Mouse (Mus musculus): ENCODE measurements around the gene Clps. TPM values are rescaled to one million over a fixed set of nuclear protein-coding genes. Genes with fewer than 3 reads are reported as not detected.

Gene Clps
- polyA plus RNA-seq, 1 experiment from 2014 or later = 0.35 TPM

DNA sequence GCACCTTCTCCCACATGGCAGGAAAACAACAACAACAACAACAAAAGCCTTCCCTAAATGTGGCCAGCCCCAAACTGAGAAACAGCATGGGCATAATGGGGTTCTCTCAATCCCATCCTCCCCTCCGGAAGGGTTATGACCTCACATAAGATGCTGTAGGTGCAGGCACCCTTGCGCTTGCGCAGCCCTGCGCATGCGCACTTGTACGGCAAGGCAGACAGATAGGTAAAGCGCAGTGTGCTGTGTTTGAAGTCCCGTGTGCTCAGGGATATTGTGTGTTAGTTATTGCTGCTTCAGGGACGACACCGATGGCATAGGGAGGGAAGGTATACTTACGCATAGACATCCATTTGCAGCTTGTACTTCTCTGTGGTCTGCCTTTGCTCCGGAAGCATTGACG is 27.2 kb downstream of the Clps start:
- Histone ChIP-seq H3K36me3 (ENCODE audit: control insufficient read depth, insufficient read depth, low read length) (no peaks in the 10 kb centered on the region), H3K27ac (ENCODE audit: low read length) (no peak overlapping the region), H3K9ac (ENCODE audit: low read length) (no peak overlapping the region), H3K9me3 (ENCODE audit: control insufficient read depth, low read length) (no peaks in the 10 kb centered on the region), H3K4me2 (ENCODE audit: low read depth, low read length) (no peak overlapping the region), H3K4me1 (replicated peaks; ENCODE audit: control insufficient read depth, insufficient read depth, low read length) (no peaks in the 10 kb centered on the region), H3K4me3 (ENCODE audit: low read length) (no peak overlapping the region), H3K27me3 (ENCODE audit: control insufficient read depth, insufficient read depth, low read depth, low read length) (no peaks in the 10 kb centered on the region)
- 86% methylated on average over 13 of the region's 13 CpGs for WGBS
- no peak for ATAC-seq (ENCODE audit: low read depth)

- no peak overlapping the region for H3K4me2 ChIP-seq (ENCODE audit: low read depth, low read length)
- H3K9me3 ChIP-seq (ENCODE audit: control insufficient read depth, low read length) = no peaks in the 10 kb centered on the region
- H3K36me3 ChIP-seq (ENCODE audit: control insufficient read depth, insufficient read depth, low read length) = no peaks in the 10 kb centered on the region
- no peak overlapping the region for H3K4me3 ChIP-seq (ENCODE audit: low read length)
- 81% methylated on average over 7 of the region's 7 CpGs for WGBS
- no peaks in the 10 kb centered on the region for H3K27me3 ChIP-seq (ENCODE audit: control insufficient read depth, insufficient read depth, low read depth, low read length)
- peaks cover 3% of the 10 kb centered on the region for H3K4me1 ChIP-seq (replicated peaks; ENCODE audit: control insufficient read depth, insufficient read depth, low read length)
- ATAC-seq (ENCODE audit: low read depth) = no peak
- H3K27ac ChIP-seq (ENCODE audit: low read length) = no peak overlapping the region
- no peak overlapping the region for H3K9ac ChIP-seq (ENCODE audit: low read length)
Observed at GRCm38 (mm10) chr17:28532557-28532956, 28.0 kb downstream of the Clps start.

DNA sequence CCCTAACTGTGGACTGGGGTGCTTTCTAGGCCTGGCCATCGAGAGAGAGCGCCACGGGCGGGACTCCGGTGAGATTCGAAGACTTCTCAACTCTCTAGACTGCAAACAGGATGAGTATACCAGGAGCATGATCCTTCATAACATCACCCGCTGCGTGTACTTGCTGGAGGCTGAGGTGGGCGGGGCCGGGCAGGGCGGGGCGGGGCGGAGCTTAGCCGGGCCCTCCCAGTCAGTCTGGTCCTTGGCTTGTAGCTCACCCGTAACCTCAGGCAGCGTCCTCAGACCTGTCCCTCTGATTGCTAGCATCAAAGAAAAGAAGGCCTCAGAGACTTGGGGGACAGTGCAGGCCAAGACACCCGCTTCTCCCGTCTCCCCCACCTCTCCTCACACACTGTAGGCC is 28.6 kb downstream of the Clps start:
- no peak for ATAC-seq (ENCODE audit: low read depth)
- no peak overlapping the region for H3K4me2 ChIP-seq (ENCODE audit: low read depth, low read length)

GRCm38 (mm10) chr17:28530506-28530905 is 30.1 kb downstream of the Clps start, which contains the start of gene Armc12:
Armc12 (plus strand) TSS chr17:28530806.
- Histone ChIP-seq H3K4me2 (ENCODE audit: low read depth, low read length) (no peak within 1 kb of the TSS), H3K4me3 (ENCODE audit: low read length) (no peak within 1 kb of the TSS), H3K9me3 (ENCODE audit: control insufficient read depth, low read length) (no peaks in the 10 kb centered on the region), H3K4me1 (replicated peaks; ENCODE audit: control insufficient read depth, insufficient read depth, low read length) (peaks cover 8% of the 10 kb centered on the region), H3K9ac (ENCODE audit: low read length) (no peak within 1 kb of the TSS), H3K27me3 (ENCODE audit: control insufficient read depth, insufficient read depth, low read depth, low read length) (no peaks in the 10 kb centered on the region), H3K27ac (ENCODE audit: low read length) (no peak within 1 kb of the TSS), H3K36me3 (ENCODE audit: control insufficient read depth, insufficient read depth, low read length) (no peaks in the 10 kb centered on the region)
- ATAC-seq (ENCODE audit: low read depth) = no peak
- WGBS = 85% methylated on average over 6 of the region's 6 CpGs

More for the DNA sequence above, 28.6 kb downstream of the Clps start:
- H3K9ac ChIP-seq (ENCODE audit: low read length) = no peak overlapping the region
- H3K4me1 ChIP-seq (replicated peaks; ENCODE audit: control insufficient read depth, insufficient read depth, low read length) = peaks cover 8% of the 10 kb centered on the region
- 19% methylated on average over 18 of the region's 18 CpGs for WGBS
- H3K36me3 ChIP-seq (ENCODE audit: control insufficient read depth, insufficient read depth, low read length) = no peaks in the 10 kb centered on the region
- H3K27me3 ChIP-seq (ENCODE audit: control insufficient read depth, insufficient read depth, low read depth, low read length) = no peaks in the 10 kb centered on the region
- no peak overlapping the region for H3K4me3 ChIP-seq (ENCODE audit: low read length)
- H3K9me3 ChIP-seq (ENCODE audit: control insufficient read depth, low read length) = no peaks in the 10 kb centered on the region
- H3K27ac ChIP-seq (ENCODE audit: low read length) = no peak overlapping the region

- H3K4me1 ChIP-seq (replicated peaks; ENCODE audit: control insufficient read depth, insufficient read depth, low read length) = peaks cover 8% of the 10 kb centered on the region
- no peak overlapping the region for H3K4me3 ChIP-seq (ENCODE audit: low read length)
- H3K27me3 ChIP-seq (ENCODE audit: control insufficient read depth, insufficient read depth, low read depth, low read length) = no peaks in the 10 kb centered on the region
- no peaks in the 10 kb centered on the region for H3K36me3 ChIP-seq (ENCODE audit: control insufficient read depth, insufficient read depth, low read length)
- 59% methylated on average over 4 of the region's 4 CpGs for WGBS
- H3K4me2 ChIP-seq (ENCODE audit: low read depth, low read length) = no peak overlapping the region
- no peak for ATAC-seq (ENCODE audit: low read depth)
- H3K9me3 ChIP-seq (ENCODE audit: control insufficient read depth, low read length) = no peaks in the 10 kb centered on the region
- no peak overlapping the region for H3K9ac ChIP-seq (ENCODE audit: low read length)
- H3K27ac ChIP-seq (ENCODE audit: low read length) = no peak overlapping the region
Observed at GRCm38 (mm10) chr17:28529116-28529515, 31.4 kb downstream of the Clps start.

- Histone ChIP-seq H3K4me2 (ENCODE audit: low read depth, low read length) (peak overlapping the region; percentile 45), H3K36me3 (ENCODE audit: control insufficient read depth, insufficient read depth, low read length) (no peaks in the 10 kb centered on the region), H3K27ac (ENCODE audit: low read length) (no peak overlapping the region), H3K27me3 (ENCODE audit: control insufficient read depth, insufficient read depth, low read depth, low read length) (no peaks in the 10 kb centered on the region), H3K9ac (ENCODE audit: low read length) (peak overlapping the region; percentile 55), H3K4me3 (ENCODE audit: low read length) (0 out of 2 replicates have a peak overlapping the region, but pooled peaks have one; percentile 22), H3K9me3 (ENCODE audit: control insufficient read depth, low read length) (no peaks in the 10 kb centered on the region), H3K4me1 (replicated peaks; ENCODE audit: control insufficient read depth, insufficient read depth, low read length) (peaks cover 10% of the 10 kb centered on the region)
- peak; percentile 55 for ATAC-seq (ENCODE audit: low read depth)
- 4% methylated on average over 6 of the region's 6 CpGs for WGBS
Observed at GRCm38 (mm10) chr17:28528043-28528351, 32.6 kb downstream of the Clps start.

- WGBS = 26% methylated on average over 12 of the region's 12 CpGs
- H3K9me3 ChIP-seq (ENCODE audit: control insufficient read depth, low read length) = no peaks in the 10 kb centered on the region
- no peaks in the 10 kb centered on the region for H3K36me3 ChIP-seq (ENCODE audit: control insufficient read depth, insufficient read depth, low read length)
- 0 out of 2 replicates have a peak, but pooled peaks have one; percentile 5 for ATAC-seq (ENCODE audit: low read depth)
- peak overlapping the region; percentile 45 for H3K4me2 ChIP-seq (ENCODE audit: low read depth, low read length)
- peak overlapping the region; percentile 32; the same call in 1 of the 2 replicates for H3K27ac ChIP-seq (ENCODE audit: low read length)
- H3K27me3 ChIP-seq (ENCODE audit: control insufficient read depth, insufficient read depth, low read depth, low read length) = no peaks in the 10 kb centered on the region
- peak overlapping the region; percentile 55 for H3K9ac ChIP-seq (ENCODE audit: low read length)
- H3K4me1 ChIP-seq (replicated peaks; ENCODE audit: control insufficient read depth, insufficient read depth, low read length) = peaks cover 10% of the 10 kb centered on the region
- H3K4me3 ChIP-seq (ENCODE audit: low read length) = 0 out of 2 replicates have a peak overlapping the region, but pooled peaks have one; percentile 22
Observed at GRCm38 (mm10) chr17:28527184-28528042, 33.2 kb downstream of the Clps start.

- Histone ChIP-seq H3K27me3 (ENCODE audit: control insufficient read depth, insufficient read depth, low read depth, low read length) (no peaks in the 10 kb centered on the region; the same call in 1 of the 2 replicates), H3K9ac (ENCODE audit: low read length) (no peak overlapping the region), H3K27ac (ENCODE audit: low read length) (no peak overlapping the region), H3K36me3 (ENCODE audit: control insufficient read depth, insufficient read depth, low read length) (no peaks in the 10 kb centered on the region), H3K9me3 (ENCODE audit: control insufficient read depth, low read length) (no peaks in the 10 kb centered on the region), H3K4me3 (ENCODE audit: low read length) (no peak overlapping the region), H3K4me2 (ENCODE audit: low read depth, low read length) (no peak overlapping the region), H3K4me1 (replicated peaks; ENCODE audit: control insufficient read depth, insufficient read depth, low read length) (peaks cover 16% of the 10 kb centered on the region)
- ATAC-seq (ENCODE audit: low read depth) = no peak
- WGBS = 73% methylated on average over 4 of the region's 4 CpGs
Observed at GRCm38 (mm10) chr17:28524831-28525430, 35.6 kb downstream of the Clps start.

DNA sequence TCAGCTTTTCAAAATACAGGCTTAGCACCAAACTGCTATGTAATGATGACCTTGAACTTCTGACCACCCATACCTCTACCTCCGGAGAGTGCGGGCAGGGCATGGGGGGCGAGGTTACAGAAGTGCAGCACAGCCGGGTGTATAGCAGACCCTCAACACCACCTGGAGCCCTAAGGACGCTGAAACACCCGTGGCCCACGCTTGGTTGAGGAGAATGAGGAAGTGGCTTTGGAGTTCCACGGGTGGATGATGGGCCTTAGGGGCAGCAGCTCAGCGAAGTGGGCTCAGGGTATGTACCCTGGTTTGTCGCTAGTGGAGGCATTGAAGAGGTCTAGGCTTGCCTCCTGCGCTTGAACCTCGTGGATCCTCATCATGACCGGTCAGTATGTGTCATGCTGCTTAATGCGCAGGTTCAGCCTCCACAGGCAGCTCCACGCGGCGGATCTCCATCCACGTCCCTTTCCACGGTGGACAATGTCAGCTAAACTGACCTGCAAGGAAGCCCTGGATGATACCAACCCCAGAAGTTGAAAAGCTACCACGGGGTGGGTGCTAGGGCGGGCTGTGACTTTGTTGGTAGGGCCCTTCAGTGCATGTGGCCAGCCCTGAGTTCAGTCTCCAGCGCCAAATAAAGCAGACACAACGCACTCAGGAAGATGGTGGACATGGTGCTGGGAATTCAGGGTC is 36.4 kb downstream of the Clps start:
- 82% methylated on average over 23 of the region's 23 CpGs for WGBS

More for the DNA sequence above, 36.4 kb downstream of the Clps start:
- Histone ChIP-seq H3K4me3 (ENCODE audit: low read length) (peak overlapping the region; percentile 61), H3K27ac (ENCODE audit: low read length) (no peak overlapping the region; the same call in 1 of the 2 replicates), H3K4me1 (replicated peaks; ENCODE audit: control insufficient read depth, insufficient read depth, low read length) (peaks cover 18% of the 10 kb centered on the region), H3K9me3 (ENCODE audit: control insufficient read depth, low read length) (no peaks in the 10 kb centered on the region), H3K36me3 (ENCODE audit: control insufficient read depth, insufficient read depth, low read length) (no peaks in the 10 kb centered on the region), H3K4me2 (ENCODE audit: low read depth, low read length) (peak overlapping the region; percentile 84), H3K27me3 (ENCODE audit: control insufficient read depth, insufficient read depth, low read depth, low read length) (no peaks in the 10 kb centered on the region; the same call in 1 of the 2 replicates), H3K9ac (ENCODE audit: low read length) (peak overlapping the region; percentile 29; the same call in 1 of the 2 replicates)
- no peak for ATAC-seq (ENCODE audit: low read depth)
